Mouse (Mus musculus) mouse embryonic stem cell (cell line): ENCODE results near the gene Eml1.

Source experiments
- in situ Hi-C, 2 experiments: fragments of 300-500 bp; cut with MboI; formaldehyde crosslinking; loops; 1 replicate in 1 of 2; 3 replicates in 1 of 2; pipeline ENCODE4 v1.14.3; 2019 to 2020; ENCODE audit warnings: low sequenced_read_pairs in 2 of 2, low pct_unique_long_range_greater_than_20kb in 1 of 2, mixed read lengths in 1 of 2; ENCODE audit not compliant: unreplicated experiment in 1 of 2

The Eml1 gene

GRCm38 (mm10) chr12:108444166-108445115 lies 73.7 kb downstream of the Eml1 start:
- in situ Hi-C loops, result no loop called here

- in situ Hi-C loops, result no loop called here
These were observed 76.0 kb downstream of the Eml1 start for GRCm38 (mm10) chr12:108446721-108447120.

GRCm38 (mm10) chr12:108448396-108448795 lies 77.6 kb downstream of the Eml1 start:
- in situ Hi-C loops, result no loop called here

GRCm38 (mm10) chr12:108449935-108450334 lies 79.2 kb downstream of the Eml1 start:
- in situ Hi-C loops, result no loop called here

- in situ Hi-C loops, result no loop called here
These were observed 79.8 kb downstream of the Eml1 start for GRCm38 (mm10) chr12:108450546-108450945.

- in situ Hi-C loops, result no loop called here
These were observed 81.6 kb downstream of the Eml1 start for GRCm38 (mm10) chr12:108452151-108452874.

GRCm38 (mm10) chr12:108453561-108454044 lies 82.8 kb downstream of the Eml1 start:
- in situ Hi-C loops, result no loop called here

GRCm38 (mm10) chr12:108455004-108455403 lies 84.2 kb downstream of the Eml1 start:
- in situ Hi-C loops, result no loop called here

GRCm38 (mm10) chr12:108472898-108473297 lies 102.1 kb downstream of the Eml1 start:
- in situ Hi-C loops, result no loop called here

GRCm38 (mm10) chr12:108474440-108474839 lies 103.7 kb downstream of the Eml1 start:
- in situ Hi-C loops, result no loop called here

GRCm38 (mm10) chr12:108478714-108479113 lies 108.0 kb downstream of the Eml1 start:
- in situ Hi-C loops, result no loop called here

GRCm38 (mm10) chr12:108480704-108481365 lies 110.1 kb downstream of the Eml1 start:
- in situ Hi-C loops, result no loop called here

- in situ Hi-C loops, result no loop called here
These were observed 118.3 kb downstream of the Eml1 start for GRCm38 (mm10) chr12:108489076-108489475.

- in situ Hi-C loops, result loop anchor here in 1 of 2 experiments (10.0 kb wide), 1 partner anchor 125 kb away; no protein-coding TSS in a partner anchor
These were observed 119.0 kb downstream of the Eml1 start for GRCm38 (mm10) chr12:108489741-108490140.

GRCm38 (mm10) chr12:108490336-108490735 lies 119.6 kb downstream of the Eml1 start:
- in situ Hi-C loops, result loop anchor here in 1 of 2 experiments (10.0 kb wide), 1 partner anchor 126 kb away; no protein-coding TSS in a partner anchor

- in situ Hi-C loops, result loop anchor here in 1 of 2 experiments (10.0 kb wide), 1 partner anchor 126 kb away; no protein-coding TSS in a partner anchor
These were observed 120.2 kb downstream of the Eml1 start for GRCm38 (mm10) chr12:108490954-108491353.

- in situ Hi-C loops, result loop anchor here in 1 of 2 experiments (10.0 kb wide), 1 partner anchor 129 kb away; no protein-coding TSS in a partner anchor
These were observed 123.3 kb downstream of the Eml1 start for GRCm38 (mm10) chr12:108494011-108494541.
